Mouse (Mus musculus): ENCODE results near the gene Ralgds. TPM values are rescaled to one million over a fixed set of nuclear protein-coding genes. Genes with fewer than 3 reads are reported as not detected.

Gene Ralgds
- total RNA-seq, 2 experiments from 2014 or later, result 115 to 132 TPM

- no peak for DNase-seq (ENCODE audit: extremely low spot score in 1 of 2, low spot score in 1 of 2)
Observed at GRCm38 (mm10) chr2:28597733-28598547, 85.0 kb downstream of the Ralgds start.

- DNase-seq (ENCODE audit: extremely low spot score in 1 of 2, low spot score in 1 of 2), result no peak
Observed at GRCm38 (mm10) chr2:28598692-28599568, 86.0 kb downstream of the Ralgds start.

GRCm38 (mm10) chr2:28599569-28599900 lies 86.6 kb downstream of the Ralgds start:
- DNase-seq (ENCODE audit: extremely low spot score in 1 of 2, low spot score in 1 of 2), result no peak

- no peak for DNase-seq (ENCODE audit: extremely low spot score in 1 of 2, low spot score in 1 of 2)
Observed at GRCm38 (mm10) chr2:28601720-28602590, 89.0 kb downstream of the Ralgds start.

Other genes starting within 250 kb of the Ralgds start
- gene Ppp1r26, start 66.3 kb upstream of the Ralgds start, total RNA-seq (2021), result 10 to 100 TPM; 14.3 to 16.0 TPM
- 1 to 10 TPM; 2.8 to 3.8 TPM for gene 1700007K13Rik, start 46.8 kb upstream of the Ralgds start, total RNA-seq (2021)
- gene Mrps2, start 45.1 kb upstream of the Ralgds start, total RNA-seq (2021), result 10 to 100 TPM; 38.3 to 39.2 TPM
- 1 to 10 TPM; 1.5 to 2.1 TPM for gene Gbgt1, start 16.2 kb upstream of the Ralgds start, total RNA-seq (2021)
- gene Gm10134, start 7.0 kb upstream of the Ralgds start, total RNA-seq (2021), result 1 to 10 TPM in 1 of 2 experiments, not detected in 1; 2.0 TPM
- not detected for gene Cel, start 50.3 kb downstream of the Ralgds start, total RNA-seq (2021)
- 10 to 100 TPM; 18.9 to 19.5 TPM for gene Gtf3c5, start 70.6 kb downstream of the Ralgds start, total RNA-seq (2021)
- not detected for gene Gfi1b, start 108.9 kb downstream of the Ralgds start, total RNA-seq (2021)
- 10 to 100 TPM; 36.1 to 44.0 TPM for gene Tsc1, start 128.1 kb downstream of the Ralgds start, total RNA-seq (2021)
- under 1 TPM in 1 of 2 experiments, not detected in 1; 0.91 TPM for gene Spaca9, start 186.6 kb downstream of the Ralgds start, total RNA-seq (2021)
- gene Ak8, start 187.0 kb downstream of the Ralgds start, total RNA-seq (2021), result 1 to 10 TPM; 1.1 TPM

Data from layer of hippocampus, postnatal 25 days (tissue).